Mouse (Mus musculus): ENCODE results near the gene Atad3a.

- TF ChIP-seq EP300 (IDR thresholded peaks at IDR 0.05) = no peak
- TF ChIP-seq CTCF (IDR thresholded peaks at IDR 0.05) = no peak
Measured at GRCm38 (mm10) chr4:155772786-155773185, 11.9 kb upstream of the Atad3a start.

Measured in lung, postnatal 0 days (tissue).